Mouse (Mus musculus): ENCODE data around the gene Ms4a2.

The Ms4a2 gene

DNA sequence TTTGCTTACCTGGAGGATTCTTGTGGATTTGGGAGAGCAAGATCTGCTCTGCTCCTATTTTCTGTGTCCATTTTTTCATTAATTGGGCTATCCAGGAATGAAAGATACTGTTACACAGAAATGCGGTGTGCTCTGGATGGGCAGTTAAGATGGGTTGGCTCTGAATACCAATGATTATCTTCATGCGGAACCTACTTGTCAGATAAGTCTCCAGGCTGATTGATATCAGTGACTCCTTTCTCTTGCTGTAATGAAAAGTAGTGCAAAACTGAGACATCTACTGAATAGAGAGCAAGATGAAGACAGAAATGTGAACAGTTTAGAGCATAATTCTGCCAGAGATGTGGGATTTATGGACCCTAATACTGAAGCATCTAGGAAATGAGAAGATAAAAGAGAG is at the start of gene Ms4a2:
TSS of gene Ms4a2 (minus strand) at position 169 of the 400 bp plus-strand sequence.
- ATAC-seq (ENCODE audit: insufficient number of reproducible peaks, low FRiP score, low TSS enrichment) = no peak

DNA sequence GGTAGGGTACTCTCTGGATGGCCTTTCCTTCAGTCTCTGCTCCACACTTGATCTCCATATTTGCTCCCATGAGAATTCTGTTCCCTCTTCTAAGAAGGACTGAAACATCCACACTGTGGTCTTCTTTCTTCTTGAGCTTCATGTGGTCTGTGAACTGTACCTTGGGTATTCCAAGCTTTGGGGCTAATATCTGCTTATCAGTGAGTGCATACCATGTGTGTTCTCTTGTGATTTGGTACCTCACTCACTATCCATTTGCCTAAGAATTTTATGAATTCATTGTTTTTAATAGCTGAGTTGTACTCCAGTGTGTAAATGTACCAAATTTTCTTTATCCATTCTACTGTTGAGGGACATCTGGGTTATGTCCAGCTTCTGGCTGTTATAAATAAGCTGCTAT is 38.0 kb upstream of the Ms4a2 start:
- no peak for ATAC-seq (ENCODE audit: insufficient number of reproducible peaks, low FRiP score, low TSS enrichment)

DNA sequence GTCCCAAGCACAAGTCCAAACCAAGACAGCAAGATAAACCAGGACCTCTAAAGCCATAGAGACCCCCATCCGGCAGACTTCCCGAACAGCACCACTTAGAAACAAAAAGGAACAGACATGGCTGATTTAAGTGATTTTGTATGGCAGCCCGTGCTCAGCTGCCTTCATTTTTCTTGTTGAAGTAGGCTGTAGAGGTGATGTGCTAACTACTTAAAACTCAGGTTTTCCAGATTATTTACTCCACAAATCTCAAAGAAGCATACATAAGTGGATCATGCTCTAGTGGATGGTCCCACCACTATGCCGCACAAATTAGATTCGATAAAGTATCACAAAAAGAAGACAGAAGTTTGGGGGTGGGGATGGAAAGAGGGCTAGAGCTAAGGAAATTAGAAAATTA is 36.9 kb upstream of the Ms4a2 start, which contains the start of gene Oosp2:
TSS of gene Oosp2 (minus strand) at position 101 of the 400 bp plus-strand sequence.
- no peak for ATAC-seq (ENCODE audit: insufficient number of reproducible peaks, low FRiP score, low TSS enrichment)

DNA sequence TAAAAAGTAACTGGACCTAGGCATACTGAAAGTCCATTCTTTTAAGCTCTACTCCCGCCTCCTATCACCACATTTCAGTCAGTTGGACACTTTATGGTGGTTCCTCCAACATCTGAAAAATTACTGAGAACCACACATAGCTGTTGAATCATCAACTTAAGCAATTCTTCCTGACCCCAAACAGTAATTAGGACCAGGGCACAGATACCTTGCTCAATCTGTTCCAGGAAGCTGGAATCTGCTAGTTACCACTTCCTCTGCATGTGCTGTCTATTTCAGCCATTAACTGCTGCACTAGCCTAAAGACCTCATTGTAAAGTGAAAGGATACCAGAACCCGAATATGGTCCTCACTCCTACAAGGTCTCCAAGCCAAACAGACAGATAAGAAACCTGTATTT is 35.6 kb upstream of the Ms4a2 start:
- ATAC-seq (ENCODE audit: insufficient number of reproducible peaks, low FRiP score, low TSS enrichment) = no peak

DNA sequence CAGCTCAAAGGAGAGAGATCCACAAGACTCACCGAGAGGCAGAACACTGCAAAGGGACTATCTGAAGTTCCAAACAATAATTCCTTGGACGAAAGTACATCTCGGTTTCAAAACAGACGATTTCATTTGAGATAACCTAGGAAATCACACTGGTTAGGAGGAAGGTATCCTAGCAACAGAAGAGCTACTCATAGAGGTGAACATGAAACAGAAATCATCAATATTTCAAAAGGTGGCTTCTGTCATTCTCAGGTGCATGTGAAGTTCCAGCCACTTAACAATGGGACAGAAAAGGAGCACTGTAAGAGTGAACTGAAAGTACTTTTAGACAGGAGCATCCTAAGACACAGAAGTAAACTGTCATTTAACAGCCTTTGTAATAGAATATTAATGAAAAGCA is 26.0 kb upstream of the Ms4a2 start:
- no peak for ATAC-seq (ENCODE audit: insufficient number of reproducible peaks, low FRiP score, low TSS enrichment)

DNA sequence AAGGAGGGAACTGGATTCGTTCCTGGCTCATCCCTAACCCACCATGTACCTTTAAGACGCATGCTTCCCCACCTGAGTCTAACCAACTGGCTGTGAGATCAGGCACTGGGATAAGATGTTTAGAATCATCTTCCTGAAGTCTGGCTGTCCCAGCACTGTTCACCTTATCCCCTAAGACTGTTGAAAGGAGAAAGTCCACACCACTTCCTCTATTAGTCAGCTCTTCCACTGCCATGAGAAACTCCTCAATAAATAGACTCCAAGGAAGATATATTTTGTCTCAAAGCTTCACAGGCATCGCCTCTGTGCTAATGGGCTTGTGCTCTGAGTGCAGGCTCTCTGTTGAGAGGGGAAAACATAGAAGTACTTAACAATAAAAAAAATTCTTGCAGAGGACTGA is 22.6 kb upstream of the Ms4a2 start:
- ATAC-seq (ENCODE audit: insufficient number of reproducible peaks, low FRiP score, low TSS enrichment) = no peak

DNA sequence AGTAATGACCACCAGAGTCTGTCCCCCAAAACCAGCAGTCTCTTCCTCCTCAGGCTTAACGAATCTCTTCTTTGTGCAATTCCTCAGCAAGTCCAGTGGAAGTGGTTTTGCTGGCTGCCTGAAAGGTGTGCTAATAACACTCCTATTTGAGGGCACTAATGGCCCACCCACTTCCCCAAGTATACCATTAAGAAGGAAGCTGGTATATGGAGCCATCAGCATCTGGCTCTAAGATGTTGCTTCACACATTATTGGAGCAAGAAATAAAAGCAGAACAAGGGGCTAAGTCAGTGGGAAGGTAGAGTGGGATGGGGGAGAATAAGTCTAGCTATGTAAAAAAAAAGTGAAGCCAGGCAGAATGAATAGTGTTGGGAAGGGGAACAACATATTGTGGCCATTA is 17.2 kb upstream of the Ms4a2 start, which contains the start of gene Ms4a3:
TSS of gene Ms4a3 (minus strand) at position 120 of the 400 bp plus-strand sequence.
- no peak for ATAC-seq (ENCODE audit: insufficient number of reproducible peaks, low FRiP score, low TSS enrichment)

DNA sequence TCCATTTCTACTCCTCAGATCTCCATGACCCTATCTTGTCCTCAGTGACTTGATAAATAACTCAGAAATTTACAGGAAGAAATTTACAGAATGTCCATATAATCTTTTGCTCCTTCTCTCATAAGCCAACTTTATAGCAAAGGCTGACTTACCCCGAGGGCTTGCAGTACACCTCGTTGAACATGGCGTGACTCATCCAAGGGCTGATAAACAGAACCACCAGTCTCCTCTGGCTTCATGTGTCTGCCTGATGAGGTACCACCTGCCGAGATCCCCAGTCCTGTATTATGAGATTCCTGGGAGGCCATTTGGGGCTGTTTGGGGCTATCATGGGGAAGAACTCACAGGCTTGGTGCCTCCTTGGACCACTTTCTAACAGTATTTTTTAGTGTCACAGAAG is 15.5 kb upstream of the Ms4a2 start:
- ATAC-seq (ENCODE audit: insufficient number of reproducible peaks, low FRiP score, low TSS enrichment) = no peak

DNA sequence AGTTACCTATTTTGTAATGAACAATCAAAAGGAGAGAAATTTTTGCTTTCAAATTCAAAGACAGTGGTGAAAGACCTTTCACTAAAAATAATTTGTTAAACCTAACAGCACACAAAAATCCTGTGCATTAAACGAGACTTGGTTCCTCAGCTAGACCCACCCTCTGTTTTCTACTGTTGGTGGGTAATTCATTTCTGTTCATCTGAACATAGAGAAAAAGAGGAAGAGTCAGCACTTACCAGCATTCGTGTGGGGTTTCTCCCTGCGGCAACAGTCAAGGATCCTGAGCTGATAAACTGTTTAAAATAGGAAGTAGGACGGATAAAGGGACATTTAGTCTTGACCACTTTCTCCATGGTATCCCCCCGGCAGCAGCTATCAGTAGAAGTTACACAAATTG is 12.1 kb upstream of the Ms4a2 start:
- no peak for ATAC-seq (ENCODE audit: insufficient number of reproducible peaks, low FRiP score, low TSS enrichment)

DNA sequence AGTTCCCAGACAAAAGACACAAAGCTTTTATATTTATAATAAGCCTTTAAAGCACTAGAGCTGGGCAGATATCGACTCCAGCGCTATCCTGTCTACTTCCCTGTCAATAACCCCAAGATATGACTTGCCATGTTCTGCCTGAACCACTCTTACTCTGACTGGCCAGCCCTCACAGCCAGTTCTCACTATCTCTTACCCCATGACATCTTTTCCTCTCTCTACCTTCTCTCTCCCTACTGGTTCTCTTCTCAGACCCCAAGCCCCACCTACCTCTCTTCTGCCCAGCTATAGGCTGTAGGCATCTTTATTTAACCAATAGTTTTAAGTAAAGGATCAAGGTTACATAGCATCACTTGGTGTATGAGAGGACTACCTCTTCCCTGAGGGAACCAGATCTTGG is 10.8 kb upstream of the Ms4a2 start:
- ATAC-seq (ENCODE audit: insufficient number of reproducible peaks, low FRiP score, low TSS enrichment) = no peak

DNA sequence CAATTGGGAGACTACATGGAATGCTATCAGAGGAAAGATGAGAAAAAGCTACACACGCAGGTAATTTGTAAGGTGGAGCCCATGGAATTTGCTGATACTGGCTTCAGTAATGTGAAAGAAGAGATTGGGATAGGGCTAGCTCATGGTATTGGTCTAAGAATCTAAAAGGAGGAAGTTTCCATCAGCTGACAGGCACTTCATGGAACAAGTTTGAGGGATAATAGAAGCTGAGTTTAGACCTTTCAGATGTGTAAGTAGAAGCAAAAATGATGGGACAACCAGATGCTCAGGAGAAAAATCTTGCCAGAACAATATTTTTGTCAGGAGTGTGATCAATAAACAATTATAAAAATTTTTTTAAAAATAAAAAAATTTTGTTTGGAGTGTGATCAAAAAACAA is 10.2 kb upstream of the Ms4a2 start:
- no peak for ATAC-seq (ENCODE audit: insufficient number of reproducible peaks, low FRiP score, low TSS enrichment)

DNA sequence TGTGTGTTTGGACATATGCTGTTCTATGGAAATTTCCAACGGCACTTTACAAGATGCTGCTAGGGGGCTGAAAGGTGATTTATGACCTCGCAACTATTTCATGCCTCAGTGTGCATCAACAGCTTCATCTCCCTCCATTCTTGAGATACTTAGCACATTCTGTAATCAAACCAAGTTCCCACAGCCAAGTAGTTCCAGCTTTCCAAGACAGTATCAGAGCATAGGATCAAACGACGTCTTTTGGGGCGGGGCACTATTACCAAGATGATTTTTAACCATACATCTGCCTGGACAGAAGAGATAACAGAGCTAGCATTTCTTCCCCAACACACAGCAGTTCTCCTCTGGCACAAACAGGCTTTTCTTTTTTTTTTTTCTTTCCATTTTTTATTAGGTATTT is 1.7 kb upstream of the Ms4a2 start:
- ATAC-seq (ENCODE audit: insufficient number of reproducible peaks, low FRiP score, low TSS enrichment) = no peak

DNA sequence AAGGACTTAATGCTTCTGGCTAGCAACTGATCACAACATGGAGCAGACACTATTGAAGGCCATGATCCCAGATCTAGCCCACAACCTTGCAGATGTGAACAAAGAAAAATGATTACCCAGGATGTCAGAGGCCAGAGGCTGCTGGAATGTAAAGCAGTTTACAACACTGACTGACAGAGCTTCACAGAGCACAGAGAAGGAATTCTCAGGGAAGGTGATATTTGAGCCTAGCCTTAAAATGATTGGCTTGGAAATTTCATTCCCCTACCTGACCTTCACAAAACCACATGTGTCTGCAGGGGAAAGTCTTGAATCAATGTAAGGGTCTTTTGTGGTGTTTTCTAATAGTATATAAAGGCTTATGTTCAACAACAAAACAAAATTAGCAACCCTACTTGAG is 1.3 kb upstream of the Ms4a2 start:
- ATAC-seq (ENCODE audit: insufficient number of reproducible peaks, low FRiP score, low TSS enrichment) = no peak

DNA sequence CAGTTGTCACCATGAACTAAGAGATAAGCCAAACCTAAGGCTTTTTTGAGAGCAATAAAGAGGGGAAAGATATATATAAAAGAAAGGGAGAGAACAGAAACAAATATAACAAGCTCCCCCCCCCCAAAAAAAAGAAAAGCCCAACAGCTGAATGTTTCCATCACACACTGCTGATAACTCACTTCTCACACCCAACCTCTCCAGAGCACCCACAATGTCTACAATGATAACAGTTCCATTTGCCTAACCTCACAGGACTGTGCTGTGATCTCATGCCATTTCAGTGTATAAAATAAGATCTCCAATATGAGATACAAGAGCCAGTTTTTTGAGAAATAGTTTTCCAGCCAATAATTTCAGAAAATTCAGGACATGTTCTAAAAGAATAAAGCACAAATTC is 5.5 kb downstream of the Ms4a2 start:
- ATAC-seq (ENCODE audit: insufficient number of reproducible peaks, low FRiP score, low TSS enrichment) = no peak

DNA sequence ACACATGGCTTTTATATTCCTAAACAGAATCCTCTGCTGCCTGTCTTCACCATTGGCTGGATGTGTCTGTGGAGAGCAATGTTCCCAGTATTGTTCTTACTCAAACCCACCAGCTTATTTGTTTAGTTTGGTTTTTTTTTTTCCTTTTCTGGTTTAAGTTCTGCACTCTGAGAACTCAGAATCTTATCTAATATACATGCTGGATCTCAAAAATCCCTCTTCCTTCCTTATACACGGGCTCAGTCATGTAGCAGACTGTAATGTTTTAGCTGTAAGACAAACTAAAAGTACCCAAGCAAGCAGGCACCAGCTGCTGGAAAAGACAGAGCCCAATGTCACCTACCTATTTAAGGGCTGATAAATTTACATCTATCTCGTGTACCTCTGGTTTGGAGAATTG is 8.7 kb downstream of the Ms4a2 start:
- ATAC-seq (ENCODE audit: insufficient number of reproducible peaks, low FRiP score, low TSS enrichment) = no peak

DNA sequence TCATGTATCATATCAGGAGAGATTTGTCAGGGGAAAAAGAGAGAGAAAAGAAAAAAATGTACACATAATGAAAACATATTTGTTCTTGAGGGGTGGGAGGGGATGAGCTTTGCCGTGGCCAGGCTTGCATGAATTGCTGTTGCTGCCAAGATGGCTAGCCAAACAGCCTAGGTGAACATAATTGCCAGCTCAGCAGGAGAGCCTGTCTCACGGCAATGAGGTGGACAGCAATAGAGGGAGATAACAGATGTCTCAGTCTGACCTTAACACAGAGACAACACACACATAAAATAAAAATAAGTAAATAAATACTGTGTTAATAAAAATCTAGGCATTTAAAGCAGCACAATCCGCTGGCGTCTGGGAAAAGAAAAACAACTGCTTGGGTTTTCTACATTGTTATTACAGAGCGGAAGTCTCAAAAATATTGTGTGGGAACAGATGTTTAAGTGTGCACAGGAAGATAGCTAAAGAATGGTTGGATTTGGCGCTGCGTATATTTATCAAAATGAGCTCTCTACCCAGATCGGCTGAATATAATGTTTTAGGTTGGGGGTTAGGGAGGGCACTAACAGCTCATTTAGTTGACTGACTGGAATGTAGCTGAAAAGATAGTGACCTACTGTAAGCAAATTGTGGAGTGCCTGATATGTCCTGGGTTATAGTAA is 9.6 kb downstream of the Ms4a2 start:
- ATAC-seq (ENCODE audit: insufficient number of reproducible peaks, low FRiP score, low TSS enrichment) = no peak

DNA sequence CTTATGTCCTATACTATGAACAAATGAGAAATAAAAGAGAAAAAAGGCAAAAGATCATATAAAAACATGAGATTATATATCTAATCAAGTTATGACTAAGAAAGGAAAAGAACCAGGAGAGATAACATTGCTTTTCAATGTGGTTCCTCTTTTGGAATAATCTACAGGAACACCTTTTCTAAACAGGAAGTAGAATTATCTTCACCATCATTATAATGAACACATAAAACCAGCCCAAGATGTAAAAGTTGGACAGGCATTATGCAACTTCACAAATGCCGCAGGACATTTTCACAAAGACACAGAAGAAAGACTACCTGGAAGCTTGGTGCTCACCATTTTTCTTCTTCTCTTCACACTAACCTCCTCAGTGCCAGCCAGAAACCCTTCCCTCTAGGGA is 10.4 kb downstream of the Ms4a2 start:
- no peak for ATAC-seq (ENCODE audit: insufficient number of reproducible peaks, low FRiP score, low TSS enrichment)

DNA sequence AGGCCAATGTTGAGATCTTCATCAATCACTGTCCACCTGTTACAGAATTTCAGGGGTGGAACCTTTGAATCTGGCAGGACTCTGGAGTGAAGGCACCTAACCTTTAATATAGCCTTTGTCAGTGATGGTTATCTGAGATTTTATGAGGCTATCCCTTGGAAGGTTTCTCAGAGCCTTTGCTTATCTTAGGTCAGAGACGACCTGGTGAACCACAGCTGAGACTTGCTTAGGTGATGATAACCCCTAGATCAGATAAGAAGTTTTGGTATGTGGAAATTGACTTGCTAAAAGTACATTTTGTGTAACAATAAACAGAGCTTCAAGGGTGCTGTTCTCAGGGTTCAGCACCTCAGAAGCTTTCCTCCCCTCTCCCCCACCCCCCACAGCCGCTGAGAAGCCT is 11.2 kb downstream of the Ms4a2 start:
- ATAC-seq (ENCODE audit: insufficient number of reproducible peaks, low FRiP score, low TSS enrichment) = no peak

DNA sequence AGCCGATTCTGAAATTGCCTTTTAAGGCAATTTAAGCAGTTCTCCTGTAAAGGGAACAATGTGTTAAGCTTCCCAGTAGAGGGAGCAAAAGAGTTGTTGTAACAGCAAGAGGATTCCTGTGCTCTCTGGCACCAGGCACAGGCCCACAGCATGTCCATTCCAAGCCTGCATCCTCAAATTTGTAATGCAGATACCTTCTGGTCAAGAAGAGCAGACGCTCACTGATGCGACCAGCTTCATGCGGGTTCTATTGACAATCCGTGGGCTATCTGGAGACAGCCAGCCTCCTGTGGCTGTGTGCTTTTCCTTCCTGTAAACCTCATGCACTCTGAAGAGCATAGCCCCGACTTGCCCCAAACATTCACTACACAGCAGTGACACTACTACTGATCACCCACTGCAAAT is 12.0 kb downstream of the Ms4a2 start:
- ATAC-seq (ENCODE audit: insufficient number of reproducible peaks, low FRiP score, low TSS enrichment) = 0 out of 2 replicates have a peak, but pooled peaks have one; percentile 64

DNA sequence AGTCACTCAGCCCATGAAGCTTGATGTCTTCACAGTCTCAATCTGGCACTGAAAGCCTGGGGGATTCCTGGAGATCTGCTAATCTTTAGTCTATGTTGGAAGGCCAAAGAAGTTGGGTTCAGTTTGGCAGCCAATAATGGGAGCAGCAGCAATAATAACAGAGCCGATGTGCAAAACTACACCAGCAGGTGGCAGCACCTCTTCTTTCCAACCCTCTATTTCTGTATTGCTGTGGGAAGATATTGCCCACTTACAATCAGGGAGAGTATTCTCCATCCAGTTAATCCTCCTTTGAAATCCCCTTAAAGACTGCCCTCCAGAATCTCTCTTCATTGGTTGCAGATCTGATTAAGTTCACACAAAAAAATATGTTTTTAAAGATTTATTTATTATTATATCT is 15.3 kb downstream of the Ms4a2 start:
- no peak for ATAC-seq (ENCODE audit: insufficient number of reproducible peaks, low FRiP score, low TSS enrichment)

DNA sequence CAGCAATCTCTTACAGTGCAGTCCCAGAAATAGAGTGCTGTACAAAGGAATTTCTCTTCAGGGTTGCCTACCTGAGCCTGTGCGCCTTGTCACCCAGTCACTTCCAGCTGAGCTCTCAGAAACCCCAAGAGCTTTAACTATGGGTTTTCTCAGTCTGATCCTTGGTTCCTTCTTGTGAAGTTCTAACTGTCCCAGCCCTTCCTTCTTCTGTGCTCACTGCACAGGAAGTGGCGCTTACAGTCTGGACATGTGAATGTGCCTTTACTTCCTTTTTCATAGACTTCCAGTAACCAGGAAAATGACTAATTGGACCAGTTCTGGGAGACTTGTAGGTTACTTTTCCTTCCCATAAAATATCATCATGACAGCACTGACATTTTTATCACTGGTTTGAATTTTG is 18.9 kb downstream of the Ms4a2 start, which contains the start of gene Ms4a6d:
TSS of gene Ms4a6d (minus strand) at position 247 of the 400 bp plus-strand sequence.
- ATAC-seq (ENCODE audit: insufficient number of reproducible peaks, low FRiP score, low TSS enrichment) = no peak

DNA sequence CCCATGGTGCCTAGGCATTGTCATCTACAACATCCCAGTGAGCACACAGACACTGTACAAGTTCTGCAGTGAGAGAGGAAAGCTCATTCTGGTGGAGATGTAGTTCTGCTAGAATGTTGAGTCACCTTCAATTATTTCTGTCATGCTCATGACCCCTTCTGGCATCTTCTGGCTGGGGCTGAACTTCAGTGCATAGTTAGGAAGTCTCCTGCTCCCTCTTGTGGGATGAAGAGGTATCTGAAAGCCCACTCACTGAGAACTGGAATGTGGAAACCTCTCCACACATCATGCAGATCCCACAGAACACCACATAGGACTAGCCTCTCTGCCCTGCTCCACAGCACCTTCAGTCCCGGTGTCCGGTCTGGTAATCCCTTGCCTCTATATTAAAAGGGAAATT is 21.5 kb downstream of the Ms4a2 start:
- no peak for ATAC-seq (ENCODE audit: insufficient number of reproducible peaks, low FRiP score, low TSS enrichment)

DNA sequence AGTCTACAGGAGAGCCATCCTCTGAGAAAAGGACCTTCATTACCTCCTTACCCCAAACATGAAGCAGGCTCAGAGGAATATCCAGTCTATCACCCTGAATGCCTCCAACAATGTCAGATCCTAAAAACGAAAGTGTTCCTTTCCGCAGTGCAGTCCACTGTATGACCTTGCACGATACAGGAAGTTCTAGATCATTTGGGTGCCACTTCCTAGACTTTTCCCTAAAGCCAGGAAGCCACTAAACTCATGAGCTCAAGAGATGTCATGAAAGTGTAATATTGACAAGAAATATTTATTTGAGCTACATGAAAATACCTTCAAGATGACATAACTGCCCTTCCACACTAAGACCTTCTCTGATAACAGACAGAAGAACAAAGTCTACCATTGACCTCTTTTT is 22.2 kb downstream of the Ms4a2 start:
- no peak for ATAC-seq (ENCODE audit: insufficient number of reproducible peaks, low FRiP score, low TSS enrichment)

Measured in cerebellum, adult (tissue).